Mouse (Mus musculus): ENCODE measurements around the gene Bcl7c.
A peak's percentile ranks its signal among the peaks of the same experiment; 100 is the strongest.
"Not testable (repeated sequence)": the region's sequence is repeated elsewhere in the genome, so short reads cannot be mapped to it uniquely, and the experiment has no call there.

Bcl7c gene

GRCm38 (mm10) chr7:127647576-127647975 is 61.2 kb downstream of the Bcl7c start:
- not testable (repeated sequence) for DNase-seq (ENCODE audit: low spot score)

GRCm38 (mm10) chr7:127646363-127646762 is 62.4 kb downstream of the Bcl7c start:
- DNase-seq (ENCODE audit: low spot score) = no peak

DNA sequence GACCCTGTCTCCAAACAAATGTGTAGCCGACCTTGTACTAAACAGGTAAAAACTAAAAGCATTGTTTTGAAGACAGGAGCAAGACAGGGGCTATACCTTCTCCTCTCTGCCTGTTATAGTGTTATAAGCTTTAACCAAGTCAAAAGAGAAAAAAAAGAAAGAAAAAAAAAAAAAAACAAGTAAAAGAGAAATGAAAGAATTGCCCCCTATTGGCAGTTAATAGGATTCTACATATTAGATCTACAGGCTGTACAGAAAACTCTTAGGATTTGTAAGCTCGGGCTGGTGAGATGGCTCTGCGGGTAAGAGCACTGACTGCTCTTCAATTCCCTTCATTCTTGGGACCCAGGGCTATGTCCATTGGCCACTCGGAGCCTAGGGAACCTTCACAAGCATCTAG is 66.5 kb downstream of the Bcl7c start:
- DNase-seq (ENCODE audit: low spot score) = no peak

GRCm38 (mm10) chr7:127641260-127641659 is 67.5 kb downstream of the Bcl7c start:
- DNase-seq (ENCODE audit: low spot score) = peak; percentile 20

- DNase-seq (ENCODE audit: low spot score) = peak; percentile 85
These were observed 71.8 kb downstream of the Bcl7c start for GRCm38 (mm10) chr7:127636963-127637362.

- no peak for DNase-seq (ENCODE audit: low spot score)
These were observed 77.3 kb downstream of the Bcl7c start for GRCm38 (mm10) chr7:127631416-127631815.

DNA sequence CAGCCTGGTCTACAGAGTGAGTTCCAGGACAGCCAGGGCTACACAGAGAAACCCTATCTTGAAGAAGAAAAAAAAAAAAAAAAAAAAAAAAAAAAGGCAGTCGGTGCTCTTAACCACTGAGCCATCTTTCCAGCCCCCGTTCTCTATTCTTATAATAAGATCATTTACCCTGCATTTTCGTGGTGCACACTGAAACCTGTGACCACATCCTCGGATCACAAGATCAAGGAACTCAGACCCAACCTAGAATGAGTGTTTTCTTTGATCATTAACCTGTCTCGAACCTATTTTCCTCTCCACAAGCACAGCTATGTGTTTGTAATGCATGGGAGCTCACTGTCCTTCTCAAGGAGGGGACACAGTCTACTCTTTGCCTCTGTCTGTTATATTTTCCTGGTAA is 80.1 kb downstream of the Bcl7c start:
- no peak for DNase-seq (ENCODE audit: low spot score)

DNA sequence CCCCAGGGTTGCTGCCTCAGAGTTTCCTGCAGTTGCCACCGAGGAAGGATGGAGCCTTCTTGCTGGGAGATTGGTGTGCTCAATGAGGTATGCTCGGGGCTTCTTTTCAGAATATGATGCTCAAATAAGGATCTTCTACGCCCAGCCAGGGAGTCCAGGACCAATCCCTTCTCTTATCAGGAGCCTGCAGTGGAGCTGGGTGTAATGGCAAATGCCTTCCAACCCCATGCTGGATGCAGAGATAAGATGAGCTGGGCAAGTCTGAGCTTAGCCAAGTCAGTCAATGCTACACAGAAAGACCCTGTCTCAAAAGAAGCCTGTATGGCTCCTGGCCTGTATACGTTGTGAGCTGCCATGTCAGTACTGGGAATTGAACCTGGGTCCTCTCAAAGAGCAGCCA is 82.3 kb downstream of the Bcl7c start:
- no peak for DNase-seq (ENCODE audit: low spot score)

DNA sequence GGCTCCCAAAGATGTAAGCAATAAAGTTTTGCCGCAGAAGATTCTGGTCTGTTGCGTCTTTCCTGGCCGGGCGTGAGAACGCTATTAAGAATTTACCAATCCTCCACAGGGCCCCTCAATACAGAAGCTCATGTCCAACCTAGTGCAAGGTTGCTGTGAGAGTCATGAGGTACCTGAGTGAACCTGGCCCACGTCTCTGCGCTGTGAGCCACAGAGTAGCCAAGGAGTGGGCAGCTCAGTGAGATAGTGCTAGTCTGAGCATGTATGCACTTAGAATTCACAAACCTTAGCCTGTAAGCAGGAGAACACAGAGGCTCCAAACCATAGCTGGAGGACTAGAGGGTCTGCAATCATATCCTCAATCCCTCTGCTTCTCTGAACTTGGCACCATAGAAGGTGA is 82.7 kb downstream of the Bcl7c start:
- DNase-seq (ENCODE audit: low spot score) = no peak

DNA sequence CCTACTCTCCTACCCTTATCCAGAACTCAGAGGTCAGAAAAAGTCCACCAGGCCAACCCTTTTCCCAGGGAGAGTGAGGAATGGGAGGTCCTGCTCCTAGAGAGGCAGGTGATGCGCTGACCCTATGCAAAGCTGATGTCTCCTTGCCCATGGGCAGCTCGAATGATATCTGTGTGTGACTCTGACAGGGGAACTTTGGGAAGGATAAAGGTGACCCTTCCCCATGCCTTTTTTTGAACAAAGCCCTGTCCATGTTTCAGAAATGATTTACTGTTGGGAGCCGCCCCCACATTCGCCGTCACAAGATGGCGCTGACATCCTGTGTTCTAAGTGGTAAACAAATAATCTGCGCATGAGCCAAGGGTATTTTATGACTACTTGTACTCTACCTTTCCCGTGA is 90.3 kb downstream of the Bcl7c start:
- not testable (repeated sequence) for DNase-seq (ENCODE audit: low spot score)

GRCm38 (mm10) chr7:127617962-127618361 is 90.8 kb downstream of the Bcl7c start:
- no peak for DNase-seq (ENCODE audit: low spot score)

GRCm38 (mm10) chr7:127616881-127617280 is 91.9 kb downstream of the Bcl7c start:
- DNase-seq (ENCODE audit: low spot score) = no peak

DNA sequence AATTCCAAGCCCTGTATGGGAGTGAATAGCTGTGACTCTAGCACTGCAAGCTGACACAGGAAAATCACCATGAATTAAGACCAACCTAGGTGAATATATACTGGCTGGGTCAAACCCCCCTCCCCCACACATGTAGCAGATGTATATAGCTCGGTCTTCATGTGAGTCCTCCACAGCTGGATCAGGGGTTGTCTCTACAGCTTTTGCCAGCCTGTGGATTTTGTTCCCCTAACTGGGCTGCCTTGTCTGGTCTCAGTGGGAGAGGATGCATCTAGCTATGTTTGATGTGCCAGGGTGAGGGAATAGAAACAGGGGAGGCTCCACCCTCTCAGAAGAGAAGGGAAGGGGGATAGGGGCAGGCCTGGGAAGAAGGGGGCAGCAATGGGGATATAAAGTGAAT is 92.4 kb downstream of the Bcl7c start:
- no peak for DNase-seq (ENCODE audit: low spot score)

- DNase-seq (ENCODE audit: low spot score) = peak; percentile 75
These were observed 93.6 kb downstream of the Bcl7c start, which contains the start of gene Zfp629 for GRCm38 (mm10) chr7:127614891-127615843. TSS of gene Zfp629 (minus strand) at chr7:127615797.

- peak; percentile 44 for DNase-seq (ENCODE audit: low spot score)
These were observed 94.2 kb downstream of the Bcl7c start for GRCm38 (mm10) chr7:127614511-127614890.

DNA sequence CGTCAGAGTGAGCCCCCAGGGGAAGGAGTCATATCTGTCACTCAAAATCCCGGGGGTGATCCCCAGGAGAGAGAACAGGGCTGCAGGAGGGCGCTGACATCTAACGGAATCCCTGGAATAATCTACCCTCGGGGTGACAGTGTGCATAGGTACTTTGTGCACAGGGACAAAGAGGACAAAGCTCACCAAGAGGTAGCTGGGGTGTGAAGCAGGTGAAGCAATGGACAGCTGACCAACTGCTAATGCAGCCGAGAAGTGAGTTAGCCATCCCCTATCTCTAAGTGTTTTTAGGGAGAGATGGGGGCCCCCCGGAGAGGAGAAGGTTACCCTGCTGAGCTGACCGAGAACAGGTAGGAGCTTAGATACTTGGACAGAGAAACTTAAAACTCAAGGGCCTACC is 94.6 kb downstream of the Bcl7c start:
- no peak for DNase-seq (ENCODE audit: low spot score)

GRCm38 (mm10) chr7:127613501-127613900 is 95.2 kb downstream of the Bcl7c start:
- no peak for DNase-seq (ENCODE audit: low spot score)

DNA sequence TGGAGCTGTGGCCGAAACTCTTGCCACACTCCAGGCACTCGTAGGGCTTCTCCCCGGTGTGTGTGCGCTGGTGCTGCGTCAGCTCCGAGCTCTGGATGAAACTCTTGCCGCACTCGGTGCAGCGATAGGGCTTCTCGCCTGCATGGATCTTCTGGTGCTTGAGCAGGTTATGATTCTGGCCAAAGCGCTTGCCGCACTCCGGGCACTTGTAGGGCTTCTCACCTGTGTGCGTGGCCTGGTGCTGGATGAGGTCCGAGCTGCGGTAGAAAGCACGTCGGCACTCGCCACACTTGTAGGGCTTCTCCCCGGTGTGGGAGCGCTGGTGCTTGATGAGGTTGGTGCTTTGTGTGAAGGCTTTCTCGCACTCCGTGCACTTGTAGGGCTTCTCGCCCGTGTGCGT is 97.2 kb downstream of the Bcl7c start:
- DNase-seq (ENCODE audit: low spot score) = no peak

All from urinary bladder, postnatal 14 days (tissue).